Mouse (Mus musculus) heart, embryonic 15.5 days (tissue): ENCODE results near the gene Bicd2. TPM values are rescaled to one million over a fixed set of nuclear protein-coding genes. Genes with fewer than 3 reads are reported as not detected.
A peak's percentile ranks its signal among the peaks of the same experiment; 100 is the strongest.

Experiments
- ATAC-seq: fragments of 200-750 bp; cut with Nextera tagmentation; replicated peaks from 2 replicates; pipeline ENCODE4 v1.8.0; 2017; ENCODE audit warnings: low read depth, moderate TSS enrichment; ENCODE audit not compliant: insufficient number of reproducible peaks, insufficient read depth, low FRiP score
- H3K27ac ChIP-seq: fragments of 300-500 bp; sonication (generic); 2 replicates; pipeline ENCODE4 v1.5.1; 2015; ENCODE audit warnings: mild to moderate bottlenecking, inconsistent platforms
- H3K27me3 ChIP-seq: fragments of 300-500 bp; sonication (generic); 2 replicates; pipeline ENCODE4 v1.6.1; 2015; ENCODE audit warnings: inconsistent platforms
- H3K36me3 ChIP-seq: fragments of 300-500 bp; sonication (generic); 2 replicates; pipeline ENCODE4 v1.6.1; 2015; ENCODE audit warnings: mild to moderate bottlenecking, inconsistent platforms
- H3K4me1 ChIP-seq: fragments of 300-500 bp; sonication (generic); replicated peaks from 2 replicates; pipeline ENCODE4 v1.6.1; 2015; ENCODE audit warnings: inconsistent platforms
- H3K4me2 ChIP-seq: fragments of 300-500 bp; sonication (generic); 2 replicates; pipeline ENCODE4 v1.6.1; 2015; ENCODE audit warnings: inconsistent platforms, mild to moderate bottlenecking, moderate library complexity
- H3K4me3 ChIP-seq: fragments of 300-500 bp; sonication (generic); 2 replicates; pipeline ENCODE4 v1.5.1; 2015; ENCODE audit warnings: mild to moderate bottlenecking, inconsistent platforms
- H3K9ac ChIP-seq: fragments of 300-500 bp; sonication (generic); 2 replicates; pipeline ENCODE4 v1.6.1; 2015; ENCODE audit warnings: mild to moderate bottlenecking, inconsistent platforms
- H3K9me3 ChIP-seq: fragments of 300-500 bp; sonication (generic); replicated peaks from 2 replicates; pipeline ENCODE4 v1.6.1; 2016; ENCODE audit warnings: inconsistent platforms
- WGBS: fragments of 180-500 bp; shearing (Covaris S2); methylation state at CpG from one replicate; pipeline ENCODE4 v1.1.7; 2015; ENCODE audit warnings: mixed read lengths; 5-methylcytosine and 5-hydroxymethylcytosine counted together
- polyA plus RNA-seq: library from polyadenylated mRNA; unstranded; fragments of >200 nt; fragmentation: Nextera tagmentation; extraction: Ambion mirVana; gene quantifications from 2 replicates; pipeline ENCODE4 v1.2.1, GENCODE M21; 2015

The Bicd2 gene
- polyA plus RNA-seq, 1 experiment from 2014 or later = 47.4 TPM

- WGBS = 58% methylated on average over 1 of the region's 1 CpGs
- no peak for ATAC-seq
- no peak overlapping the region for H3K4me2 ChIP-seq
These were observed 31.9 kb upstream of the Bicd2 start for GRCm38 (mm10) chr13:49309501-49309900.

GRCm38 (mm10) chr13:49311642-49312041, 29.7 kb upstream of the Bicd2 start:
- Histone ChIP-seq H3K9me3 (no peaks in the 10 kb centered on the region), H3K27me3 (no peaks in the 10 kb centered on the region), H3K27ac (no peak overlapping the region), H3K4me1 (peaks cover 14% of the 10 kb centered on the region), H3K4me2 (no peak overlapping the region), H3K9ac (no peak overlapping the region), H3K36me3 (no peaks in the 10 kb centered on the region), H3K4me3 (no peak overlapping the region)
- ATAC-seq = no peak
- WGBS = 76% methylated on average over 7 of the region's 7 CpGs

More at GRCm38 (mm10) chr13:49309501-49309900, 31.9 kb upstream of the Bicd2 start:
- Histone ChIP-seq H3K9ac (no peak overlapping the region), H3K36me3 (no peaks in the 10 kb centered on the region), H3K4me3 (no peak overlapping the region), H3K9me3 (no peaks in the 10 kb centered on the region), H3K4me1 (peaks cover 18% of the 10 kb centered on the region), H3K27ac (no peak overlapping the region), H3K27me3 (no peaks in the 10 kb centered on the region)

- peaks cover 11% of the 10 kb centered on the region for H3K4me1 ChIP-seq
- H3K4me2 ChIP-seq = no peak overlapping the region
- H3K36me3 ChIP-seq = no peaks in the 10 kb centered on the region
- H3K4me3 ChIP-seq = no peak overlapping the region
- H3K9me3 ChIP-seq = no peaks in the 10 kb centered on the region
- no peak overlapping the region for H3K9ac ChIP-seq
- no peaks in the 10 kb centered on the region for H3K27me3 ChIP-seq
- WGBS = 58% methylated on average over 9 of the region's 9 CpGs
- no peak overlapping the region for H3K27ac ChIP-seq
- ATAC-seq = no peak
These were observed 24.8 kb upstream of the Bicd2 start for GRCm38 (mm10) chr13:49316386-49317162.

- Histone ChIP-seq H3K9ac (no peak overlapping the region), H3K9me3 (no peaks in the 10 kb centered on the region), H3K36me3 (no peaks in the 10 kb centered on the region), H3K4me2 (no peak overlapping the region), H3K27me3 (no peaks in the 10 kb centered on the region), H3K4me3 (no peak overlapping the region), H3K4me1 (peaks cover 11% of the 10 kb centered on the region), H3K27ac (no peak overlapping the region)
- no peak for ATAC-seq
- WGBS = 76% methylated on average over 6 of the region's 6 CpGs
These were observed 23.9 kb upstream of the Bicd2 start for GRCm38 (mm10) chr13:49317508-49317907.

GRCm38 (mm10) chr13:49317914-49318313, 23.5 kb upstream of the Bicd2 start:
- no peak for ATAC-seq
- H3K27me3 ChIP-seq = no peaks in the 10 kb centered on the region
- no peak overlapping the region for H3K4me3 ChIP-seq
- no peak overlapping the region for H3K4me2 ChIP-seq
- H3K9me3 ChIP-seq = no peaks in the 10 kb centered on the region
- WGBS = 85% methylated on average over 7 of the region's 7 CpGs
- no peak overlapping the region for H3K9ac ChIP-seq
- peaks cover 11% of the 10 kb centered on the region for H3K4me1 ChIP-seq
- H3K36me3 ChIP-seq = no peaks in the 10 kb centered on the region
- no peak overlapping the region for H3K27ac ChIP-seq

GRCm38 (mm10) chr13:49320040-49320439, 21.3 kb upstream of the Bicd2 start, which contains the start of gene Fgd3:
Fgd3 (minus strand) TSS chr13:49320311.
- 4% methylated on average over 10 of the region's 10 CpGs for WGBS
- ATAC-seq = 0 out of 2 replicates have a peak, but pooled peaks have one; percentile 54
- Histone ChIP-seq H3K27ac (no peak within 1 kb of the TSS), H3K9me3 (no peaks in the 10 kb centered on the region), H3K4me3 (0 out of 2 replicates have a peak within 1 kb of the TSS, but pooled peaks have one; percentile 8), H3K9ac (peak within 1 kb of the TSS; percentile 24; the same call in 1 of the 2 replicates), H3K27me3 (no peaks in the 10 kb centered on the region), H3K36me3 (no peaks in the 10 kb centered on the region), H3K4me2 (peak within 1 kb of the TSS; percentile 57), H3K4me1 (peaks cover 11% of the 10 kb centered on the region)

- peak overlapping the region; percentile 57; the same call in 1 of the 2 replicates for H3K4me2 ChIP-seq
- no peaks in the 10 kb centered on the region for H3K27me3 ChIP-seq
- H3K4me1 ChIP-seq = peaks cover 11% of the 10 kb centered on the region
- no peaks in the 10 kb centered on the region for H3K36me3 ChIP-seq
- no peak overlapping the region for H3K27ac ChIP-seq
- no peak for ATAC-seq
- H3K9ac ChIP-seq = no peak overlapping the region
- 77% methylated on average over 1 of the region's 1 CpGs for WGBS
- H3K9me3 ChIP-seq = no peaks in the 10 kb centered on the region
- no peak overlapping the region for H3K4me3 ChIP-seq
These were observed 20.9 kb upstream of the Bicd2 start for GRCm38 (mm10) chr13:49320514-49320913.

- H3K36me3 ChIP-seq = no peaks in the 10 kb centered on the region
- no peaks in the 10 kb centered on the region for H3K9me3 ChIP-seq
- H3K4me3 ChIP-seq = no peak overlapping the region
- no peak for ATAC-seq
- H3K4me1 ChIP-seq = peaks cover 11% of the 10 kb centered on the region
- no peak overlapping the region for H3K9ac ChIP-seq
- WGBS = 77% methylated on average over 3 of the region's 3 CpGs
- no peak overlapping the region for H3K4me2 ChIP-seq
- no peaks in the 10 kb centered on the region for H3K27me3 ChIP-seq
- no peak overlapping the region for H3K27ac ChIP-seq
These were observed 19.9 kb upstream of the Bicd2 start for GRCm38 (mm10) chr13:49321452-49321851.

- Histone ChIP-seq H3K27ac (no peak overlapping the region), H3K27me3 (no peaks in the 10 kb centered on the region), H3K4me1 (peaks cover 11% of the 10 kb centered on the region), H3K4me3 (no peak overlapping the region), H3K36me3 (no peaks in the 10 kb centered on the region), H3K9me3 (no peaks in the 10 kb centered on the region), H3K9ac (no peak overlapping the region), H3K4me2 (no peak overlapping the region)
- WGBS = 67% methylated on average over 5 of the region's 5 CpGs
- no peak for ATAC-seq
These were observed 19.2 kb upstream of the Bicd2 start for GRCm38 (mm10) chr13:49322169-49322568.

- 85% methylated on average over 5 of the region's 5 CpGs for WGBS
- H3K4me3 ChIP-seq = no peak overlapping the region
- no peaks in the 10 kb centered on the region for H3K9me3 ChIP-seq
- H3K9ac ChIP-seq = no peak overlapping the region
- H3K27me3 ChIP-seq = no peaks in the 10 kb centered on the region
- H3K4me1 ChIP-seq = peaks cover 11% of the 10 kb centered on the region
- H3K4me2 ChIP-seq = no peak overlapping the region
- ATAC-seq = no peak
- H3K36me3 ChIP-seq = no peaks in the 10 kb centered on the region
- H3K27ac ChIP-seq = no peak overlapping the region
These were observed 18.6 kb upstream of the Bicd2 start for GRCm38 (mm10) chr13:49322739-49323138.

GRCm38 (mm10) chr13:49324871-49325270, 16.5 kb upstream of the Bicd2 start:
- Histone ChIP-seq H3K27me3 (no peaks in the 10 kb centered on the region), H3K4me1 (peaks cover 6% of the 10 kb centered on the region), H3K4me2 (no peak overlapping the region), H3K9ac (no peak overlapping the region), H3K9me3 (no peaks in the 10 kb centered on the region), H3K27ac (no peak overlapping the region), H3K4me3 (no peak overlapping the region), H3K36me3 (no peaks in the 10 kb centered on the region)
- WGBS = 79% methylated on average over 5 of the region's 5 CpGs
- ATAC-seq = no peak
